Mouse (Mus musculus) kidney, adult 9 months (tissue): ENCODE results near the gene Arrb2.
"Not testable (repeated sequence)": the region's sequence is repeated elsewhere in the genome, so short reads cannot be mapped to it uniquely, and the experiment has no call there.

Experiments used
- DNase-seq: peaks from one replicate; pipeline ENCODE4 v3.0.0; 2022

Gene Arrb2

DNA sequence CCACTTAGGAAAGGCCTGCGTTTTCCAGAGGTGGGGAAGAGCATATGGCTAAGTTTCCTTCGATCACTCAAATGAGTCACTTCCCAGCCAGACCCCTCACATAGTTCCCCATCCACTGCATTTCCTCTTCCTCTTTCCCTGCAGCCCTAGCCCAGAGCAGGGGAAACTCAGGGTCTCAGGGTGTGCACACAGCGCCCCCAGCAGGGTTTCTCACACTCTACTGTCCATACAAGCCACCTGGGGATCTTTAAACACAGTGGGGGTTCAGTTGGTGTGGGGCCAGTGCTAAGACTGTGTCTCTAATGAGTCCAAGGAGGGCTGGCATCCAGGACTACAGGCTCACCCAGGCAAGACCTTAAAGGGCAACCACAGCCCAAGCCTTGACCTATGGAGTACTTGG is 14.3 kb downstream of the Arrb2 start:
- no peak for DNase-seq

GRCm38 (mm10) chr11:70447373-70447772 is 14.9 kb downstream of the Arrb2 start:
- DNase-seq = no peak

- no peak for DNase-seq
Observed at GRCm38 (mm10) chr11:70450926-70451325, 18.5 kb downstream of the Arrb2 start.

- peak; percentile 99 for DNase-seq
Observed at GRCm38 (mm10) chr11:70451797-70452498, 19.5 kb downstream of the Arrb2 start, which contains the start of gene Med11. Med11 (plus strand) TSS chr11:70451919.

DNA sequence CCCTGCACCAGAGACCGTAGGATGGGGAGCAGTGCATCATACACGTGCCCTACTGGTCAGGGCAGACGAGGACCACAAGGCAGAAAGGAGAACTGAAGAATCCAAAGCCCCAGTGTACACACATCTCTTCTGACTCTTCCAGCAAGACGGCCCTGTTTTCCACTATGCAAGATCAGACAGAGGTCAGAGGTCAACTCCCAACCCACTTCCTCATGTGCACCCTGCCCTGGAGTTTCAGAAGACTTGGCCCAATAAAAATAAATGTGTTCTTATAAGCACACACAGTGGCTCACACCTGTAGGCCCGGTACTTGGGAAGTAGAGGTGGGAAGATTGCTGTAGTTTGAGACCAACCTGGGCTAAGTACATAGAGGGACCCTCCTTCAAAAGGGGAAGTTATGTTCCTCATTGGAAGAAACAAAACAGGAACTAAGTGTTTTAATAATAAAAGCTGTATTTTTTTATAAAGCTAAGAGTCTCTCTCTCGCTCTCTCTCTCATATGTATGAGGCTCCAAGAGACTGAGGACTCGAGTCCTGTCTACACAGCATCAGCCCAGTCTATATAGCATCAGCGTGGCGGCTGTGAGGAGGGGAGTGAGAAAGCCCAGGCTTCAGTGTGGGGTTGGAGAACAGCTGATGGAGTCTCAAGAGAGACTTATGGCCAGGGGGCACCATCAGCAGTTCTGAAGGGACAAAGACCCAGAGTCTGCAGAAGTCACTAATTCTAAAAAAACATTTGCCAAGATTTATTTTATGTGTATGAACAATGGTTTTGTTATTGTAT is 21.0 kb downstream of the Arrb2 start:
- no peak for DNase-seq

DNA sequence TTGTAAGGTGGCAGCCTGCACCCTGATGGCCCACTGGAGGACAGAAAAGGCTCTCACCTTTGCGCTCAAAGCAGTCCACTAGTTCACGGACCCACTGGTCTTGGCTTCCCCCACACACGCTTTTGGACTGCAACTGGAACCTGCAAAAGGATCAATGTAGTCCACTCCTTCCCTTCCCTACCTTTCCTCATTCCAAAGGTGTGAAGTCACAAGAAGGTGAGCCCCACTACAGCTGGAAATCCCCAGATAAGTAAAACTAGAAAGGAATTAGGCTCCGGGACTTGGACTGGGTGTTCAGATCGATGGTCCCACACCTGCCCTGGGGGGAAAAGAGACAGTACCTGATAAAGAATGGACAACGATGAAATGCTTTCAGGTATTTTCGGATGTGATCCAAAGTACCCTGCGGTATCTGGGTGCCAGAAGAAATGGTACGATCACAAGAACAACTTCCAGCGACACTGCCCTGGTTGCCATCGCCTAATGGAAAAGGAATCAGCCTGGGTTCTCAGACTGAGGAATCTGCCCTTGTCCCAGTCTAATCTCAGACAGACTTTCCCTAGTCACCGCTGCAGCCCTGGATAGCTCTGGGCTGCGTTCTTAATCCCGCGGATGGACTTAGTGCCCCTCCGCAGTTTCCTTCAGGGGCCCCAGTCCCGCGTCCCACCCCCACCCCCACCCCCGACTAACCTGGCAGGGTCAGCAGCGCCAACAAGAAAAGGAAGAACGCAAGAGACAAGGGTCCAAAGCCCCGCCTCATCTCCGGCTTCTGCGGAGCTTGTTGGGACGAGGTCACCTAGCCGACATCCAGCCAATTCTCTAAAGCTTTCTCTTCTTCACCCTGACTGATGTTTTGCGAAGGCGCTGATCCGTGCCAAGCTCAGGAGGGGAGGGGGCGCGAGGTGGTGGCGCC is 26.5 kb downstream of the Arrb2 start, which contains the start of gene Zmynd15:
Gene Zmynd15 (plus strand): TSS at position 746 of the 913 bp plus-strand sequence.
- no peak for DNase-seq

- DNase-seq = peak; percentile 62
Observed at GRCm38 (mm10) chr11:70459601-70460101, 27.2 kb downstream of the Arrb2 start, which contains the start of gene Cxcl16. Cxcl16 (minus strand) TSS chr11:70459984.

DNA sequence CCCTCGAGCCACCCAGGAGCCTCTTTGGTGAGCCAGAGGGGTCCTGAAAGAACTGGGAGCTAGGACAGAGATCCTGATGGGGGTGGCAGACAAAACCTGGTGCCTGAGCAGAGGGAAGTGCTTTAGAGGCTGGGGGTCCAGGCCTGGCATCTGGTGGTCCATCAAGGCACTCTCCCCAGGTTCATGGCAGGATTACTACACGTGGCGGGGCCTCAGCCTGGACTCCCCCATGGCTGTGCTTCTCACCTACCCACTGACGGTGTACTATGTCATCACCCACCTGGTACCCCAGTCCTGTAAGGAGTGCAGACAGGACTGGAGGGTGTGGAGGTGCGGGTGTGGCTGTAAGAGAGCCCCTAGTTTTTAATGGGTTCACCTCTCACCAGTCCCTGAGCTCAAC is 31.5 kb downstream of the Arrb2 start:
- DNase-seq = no peak

DNA sequence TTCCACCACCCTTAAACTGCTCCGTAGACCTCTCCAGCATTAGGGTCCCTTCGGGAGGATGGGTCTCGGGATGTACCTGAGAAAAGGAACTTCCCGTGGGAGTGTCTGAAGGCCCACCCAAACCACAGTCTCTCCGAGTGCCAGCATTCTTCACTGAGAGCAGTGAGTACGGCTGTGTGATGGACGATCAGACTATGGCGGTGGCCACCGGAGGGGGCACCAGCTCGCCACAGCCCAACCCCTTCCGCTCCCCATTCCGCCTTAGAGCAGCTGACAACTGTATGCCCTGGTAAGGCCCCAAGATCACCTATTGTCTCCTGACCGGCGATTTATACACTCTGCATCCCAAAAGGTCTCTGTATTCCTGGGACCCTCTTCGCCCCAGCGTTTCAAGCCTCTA is 32.8 kb downstream of the Arrb2 start:
- DNase-seq = no peak

GRCm38 (mm10) chr11:70465824-70466223 is 33.4 kb downstream of the Arrb2 start:
- peak; percentile 49 for DNase-seq

DNA sequence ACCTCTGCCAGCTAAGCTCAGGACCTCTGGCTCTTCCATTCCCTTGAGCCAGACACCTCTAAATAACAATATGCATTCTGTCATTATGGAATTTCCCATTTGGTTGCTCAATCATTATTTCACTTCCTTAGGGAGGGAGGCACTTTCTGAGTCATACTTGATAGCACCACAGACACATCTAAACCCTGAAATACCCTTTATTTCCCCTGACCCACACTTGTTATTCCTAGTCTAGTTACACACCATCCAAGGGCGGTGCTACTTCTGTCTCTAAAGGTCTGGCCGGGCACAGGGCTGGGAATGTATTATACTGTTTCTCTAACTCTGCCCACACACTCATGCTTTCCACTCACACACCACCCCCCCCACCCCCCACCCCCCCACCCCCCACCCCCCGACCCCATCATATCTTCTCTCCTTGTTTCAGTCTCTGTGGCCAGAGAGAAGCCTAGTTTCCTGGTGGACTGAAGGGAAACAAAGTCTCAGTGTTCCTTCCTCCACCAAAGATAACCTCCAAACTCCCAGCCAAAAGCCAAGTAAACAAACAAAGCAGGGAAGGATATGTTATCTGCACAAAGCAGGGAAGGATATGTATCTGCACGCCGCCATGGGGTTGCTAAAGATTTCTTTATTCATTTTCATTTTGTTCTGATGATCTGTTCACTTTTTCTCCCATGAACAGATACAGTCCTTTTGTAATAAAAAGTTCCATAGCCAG is 35.6 kb downstream of the Arrb2 start:
- no peak for DNase-seq

GRCm38 (mm10) chr11:70469764-70470163 is 37.3 kb downstream of the Arrb2 start:
- no peak for DNase-seq

DNA sequence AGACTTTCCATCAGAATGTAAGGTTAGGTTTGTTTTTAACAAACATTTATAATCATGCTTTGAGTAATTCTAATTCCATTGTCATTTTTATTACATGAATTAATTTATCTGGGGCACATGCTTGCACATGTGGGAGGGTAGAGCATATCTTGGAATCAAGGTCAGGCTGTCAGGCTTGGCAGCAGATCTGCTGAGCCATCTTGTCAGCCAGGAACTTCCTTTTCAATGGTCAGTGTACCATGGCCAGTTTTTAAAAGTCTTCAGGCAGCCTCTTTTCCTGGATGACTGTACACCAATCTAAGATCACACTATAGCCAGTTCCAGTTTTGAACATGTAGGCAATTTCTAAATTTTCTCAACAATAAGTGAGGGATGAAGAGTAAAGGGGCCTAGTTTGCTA is 40.3 kb downstream of the Arrb2 start:
- DNase-seq = peak; percentile 84

- not testable (repeated sequence) for DNase-seq
Observed at GRCm38 (mm10) chr11:70473291-70473690, 40.9 kb downstream of the Arrb2 start.

DNA sequence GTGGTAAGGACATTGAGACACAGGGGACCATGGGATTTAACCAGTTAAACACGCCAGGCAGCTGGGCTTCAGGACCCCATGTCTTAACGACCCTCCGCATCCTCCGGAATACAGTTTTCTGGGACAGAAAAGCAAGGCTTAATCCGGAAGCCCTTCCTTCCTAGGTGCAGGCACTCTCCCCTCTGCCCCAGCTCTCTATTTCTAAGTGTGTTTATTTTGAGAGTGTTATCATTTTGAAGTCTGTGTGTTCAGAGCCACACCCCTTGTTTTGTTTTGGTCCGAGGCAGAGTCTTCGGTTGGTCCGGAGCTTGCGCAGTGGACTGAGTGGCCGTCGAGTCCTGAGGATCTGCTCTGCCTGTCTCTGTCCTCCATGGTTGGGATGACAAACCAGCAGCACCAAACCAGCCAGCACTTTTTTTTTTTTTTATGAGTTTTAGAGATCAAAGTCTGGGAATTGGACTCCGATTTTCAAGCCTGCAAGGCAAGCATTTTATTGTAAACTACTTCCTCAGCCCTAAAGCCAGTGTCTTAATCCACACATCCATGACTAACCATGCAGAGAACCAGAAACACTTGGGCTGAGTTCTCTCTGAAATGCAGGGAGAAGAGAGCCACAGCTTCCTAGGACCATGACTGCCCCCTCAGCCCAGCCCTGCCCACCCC is 42.6 kb downstream of the Arrb2 start:
- peak; percentile 86 for DNase-seq

- no peak for DNase-seq
Observed at GRCm38 (mm10) chr11:70485498-70485897, 53.1 kb downstream of the Arrb2 start.

GRCm38 (mm10) chr11:70487816-70488215 is 55.4 kb downstream of the Arrb2 start:
- no peak for DNase-seq

DNA sequence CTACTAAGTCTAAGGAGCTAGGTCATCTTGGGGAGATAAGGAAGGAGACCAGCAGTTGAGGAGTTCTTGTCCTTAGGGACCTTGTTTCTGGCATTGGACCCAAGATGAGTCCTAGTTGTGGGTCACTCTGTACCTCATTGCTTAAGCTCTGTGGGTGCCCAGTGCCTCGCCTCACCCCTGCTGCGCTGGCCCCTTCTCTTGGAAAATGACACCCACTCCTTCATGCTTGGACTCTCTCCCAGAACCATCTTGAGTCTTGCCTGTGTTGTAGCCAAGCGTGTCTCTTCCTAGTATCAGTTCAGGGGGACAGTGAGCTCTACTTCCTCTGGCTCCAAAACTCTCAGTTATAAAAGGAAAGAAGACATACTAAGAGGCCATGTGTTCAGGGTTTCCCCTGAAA is 56.7 kb downstream of the Arrb2 start:
- no peak for DNase-seq

DNA sequence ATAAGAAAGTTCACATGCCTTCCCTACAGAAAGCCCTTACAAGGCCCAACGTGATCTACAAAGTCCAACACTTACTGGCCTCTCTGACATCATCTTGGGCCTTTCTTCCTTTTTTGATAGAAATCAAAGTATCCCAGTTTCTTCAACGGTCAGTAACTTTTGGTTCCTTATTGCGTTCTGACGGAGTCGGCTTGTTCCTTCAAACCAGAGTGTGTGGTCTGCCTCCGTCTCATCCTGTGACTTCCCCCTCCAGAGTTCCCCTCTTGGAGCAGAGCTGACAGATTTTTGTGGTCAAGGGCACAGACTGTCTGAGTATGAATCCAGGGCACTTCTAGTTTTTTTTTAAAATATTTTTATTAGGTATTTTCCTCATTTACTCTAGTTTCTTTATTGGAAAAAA is 57.2 kb downstream of the Arrb2 start:
- DNase-seq = no peak
